Comparison of ENCODE assay signal across 14 mouse cellular contexts in genomic region chr7:132759926-132760325, GRCm38 (mm10). TPM values are rescaled to one million over a fixed set of nuclear protein-coding genes. Genes with fewer than 3 reads are reported as not detected.
A peak's percentile ranks its signal among the peaks of the same experiment; 100 is the strongest.
DNase-seq lines count a peak whose midpoint lies in the region; ATAC-seq and TF ChIP-seq lines count a peak whose summit lies in the region.
"Had no signal": no experiment of that assay in that cellular context is flagged by ENCODE, and none has a peak within 500 bp of the region (broad histone marks: within the 10 kb centered on the region; RNA-seq: fewer than 3 reads in every experiment).

No protein-coding gene starts in this region.

- intact Hi-C loops in gastrocnemius, adult 2 months (cut with DNase I) = no loop called here

- H3K27me3 ChIP-seq in hindbrain, embryonic 10.5 days (ENCODE audit: insufficient read depth, poor library complexity, severe bottlenecking) = no peaks in the 10 kb centered on the region
- H3K27me3 ChIP-seq in heart, embryonic 11.5 days (ENCODE audit: control insufficient read depth, insufficient read depth, low read length) = no peaks in the 10 kb centered on the region
- H3K27me3 ChIP-seq in intestine, embryonic 15.5 days (replicated peaks) = no peaks in the 10 kb centered on the region
- H3K27me3 ChIP-seq: megakaryocyte, embryonic 14.5 days had no signal

- peaks cover 5% of the 10 kb centered on the region for H3K36me3 ChIP-seq in ES-E14 (ENCODE audit: control insufficient read depth, insufficient read depth, low read length, poor library complexity, severe bottlenecking)
- H3K36me3 ChIP-seq in hindbrain, embryonic 10.5 days = peaks cover 65% of the 10 kb centered on the region
- H3K36me3 ChIP-seq in heart, embryonic 11.5 days (ENCODE audit: control insufficient read depth, insufficient read depth, low read length) = peaks cover 18% of the 10 kb centered on the region; the same call in 1 of the 2 replicates
- no peaks in the 10 kb centered on the region for H3K36me3 ChIP-seq in intestine, embryonic 15.5 days

- WGBS in hindbrain, embryonic 10.5 days = 79% methylated on average over 6 of the region's 6 CpGs
- WGBS in heart, embryonic 11.5 days (ENCODE audit: insufficient replicate concordance) = 89% methylated on average over 6 of the region's 6 CpGs
- WGBS in intestine, embryonic 15.5 days = 97% methylated on average over 6 of the region's 6 CpGs

- H3K4me2 ChIP-seq in heart, embryonic 11.5 days = no peak overlapping the region
- H3K4me2 ChIP-seq in intestine, embryonic 15.5 days (replicated peaks) = no peak overlapping the region
- H3K4me2 ChIP-seq: lung, embryonic 14.5 days had no signal

- in situ Hi-C loops in ES-E14 (cut with MboI; ENCODE audit: low sequenced_read_pairs in 2 of 2, unreplicated experiment in 2 of 2) = no loop called here

- no peak for TF ChIP-seq CTCF in gastrocnemius, adult 2 months (IDR thresholded peaks at IDR 0.05)

- H3K27ac ChIP-seq in gastrocnemius, adult 2 months = peak overlapping the region; percentile 88
- H3K27ac ChIP-seq in ES-E14 (ENCODE audit: insufficient read depth, low read depth, low read length, poor library complexity, severe bottlenecking) = no peak overlapping the region
- H3K27ac ChIP-seq in hindbrain, embryonic 10.5 days = peak overlapping the region; percentile 64
- no peak overlapping the region for H3K27ac ChIP-seq in heart, embryonic 11.5 days (ENCODE audit: low read depth, low read length)
- no peak overlapping the region for H3K27ac ChIP-seq in intestine, embryonic 15.5 days
- H3K27ac ChIP-seq: heart, embryonic 10.5 days; kidney, postnatal 0 days had no signal

- no peaks in the 10 kb centered on the region for H3K4me1 ChIP-seq in ES-E14 (ENCODE audit: control insufficient read depth in 2 of 2, insufficient read depth in 2 of 2, low read length in 2 of 2, poor library complexity in 1 of 2)
- H3K4me1 ChIP-seq in hindbrain, embryonic 10.5 days (replicated peaks) = peaks cover 14% of the 10 kb centered on the region
- H3K4me1 ChIP-seq in heart, embryonic 11.5 days (ENCODE audit: control insufficient read depth, insufficient read depth, low read length) = peaks cover 9% of the 10 kb centered on the region
- peaks cover 27% of the 10 kb centered on the region for H3K4me1 ChIP-seq in intestine, embryonic 15.5 days (replicated peaks)

- no peak overlapping the region for H3K4me3 ChIP-seq in gastrocnemius, adult 2 months
- H3K4me3 ChIP-seq in ES-E14 (ENCODE audit: insufficient read depth in 1 of 2, low read depth in 1 of 2, low read length in 2 of 2, poor library complexity in 1 of 2, severe bottlenecking in 1 of 2) = peak overlapping the region; percentile 35 to 36; a peak in 2 of 4 replicates
- no peak overlapping the region for H3K4me3 ChIP-seq in hindbrain, embryonic 10.5 days
- H3K4me3 ChIP-seq in heart, embryonic 11.5 days (ENCODE audit: low read depth, low read length) = no peak overlapping the region
- H3K4me3 ChIP-seq in intestine, embryonic 15.5 days (replicated peaks) = no peak overlapping the region
- H3K4me3 ChIP-seq: heart, embryonic 10.5 days; megakaryocyte, embryonic 14.5 days had no signal

- H3K9ac ChIP-seq in ES-E14 (ENCODE audit: insufficient read depth, low read depth, low read length, poor library complexity, severe bottlenecking) = no peak overlapping the region; the same call in 1 of the 2 replicates
- no peak overlapping the region for H3K9ac ChIP-seq in heart, embryonic 11.5 days (ENCODE audit: low read depth, low read length)
- H3K9ac ChIP-seq in intestine, embryonic 15.5 days = no peak overlapping the region
- H3K9ac ChIP-seq: lung, embryonic 14.5 days had no signal

- H3K9me3 ChIP-seq in ES-E14 (ENCODE audit: control insufficient read depth, insufficient read depth, low read depth, low read length) = no peaks in the 10 kb centered on the region
- no peaks in the 10 kb centered on the region for H3K9me3 ChIP-seq in hindbrain, embryonic 10.5 days
- H3K9me3 ChIP-seq in heart, embryonic 11.5 days (replicated peaks; ENCODE audit: control insufficient read depth, low read length) = no peaks in the 10 kb centered on the region
- H3K9me3 ChIP-seq in intestine, embryonic 15.5 days = no peaks in the 10 kb centered on the region
- H3K9me3 ChIP-seq: heart, embryonic 10.5 days; megakaryocyte, embryonic 14.5 days had no signal

- no peak for ATAC-seq in granulocyte monocyte progenitor cell, adult 5-6 weeks (replicated peaks; ENCODE audit: poor library complexity, severe bottlenecking)
- ATAC-seq in heart, embryonic 11.5 days (replicated peaks; ENCODE audit: insufficient number of reproducible peaks, low FRiP score, low TSS enrichment) = no peak
- no peak for ATAC-seq in intestine, embryonic 15.5 days
- ATAC-seq: activated CD4-positive, CD25-positive, alpha-beta regulatory T cell, adult 4 months had no signal

- DNase-seq in gastrocnemius, adult 2 months = no peak
- no peak for DNase-seq in gastrocnemius, postnatal 10 days
- DNase-seq in ES-E14 (ENCODE audit: low read depth, low spot score) = no peak
- peak; percentile 80 to 86 for DNase-seq in cerebellum, postnatal 10 days
- DNase-seq in hindbrain, embryonic 10.5 days (ENCODE audit: low spot score) = no peak
- DNase-seq: layer of hippocampus, postnatal 36 days; lung, embryonic 14.5 days had no signal

TF ChIP-seq in ES-E14, 5 proteins besides CTCF, POLR2A, EP300 and RAD21:
- TF ChIP-seq MAFK (IDR thresholded peaks at IDR 0.05; ENCODE audit: insufficient read depth, low read depth, low read length) (no peak), CHD2 (IDR thresholded peaks at IDR 0.05; ENCODE audit: low read depth, low read length) (no peak), ZNF384 (IDR thresholded peaks at IDR 0.05; ENCODE audit: low read depth, low read length) (no peak), ZC3H11A (IDR thresholded peaks at IDR 0.05; ENCODE audit: borderline replicate concordance, low read depth, low read length) (no peak), HCFC1 (IDR thresholded peaks at IDR 0.05; ENCODE audit: borderline replicate concordance, insufficient read depth, low read length) (no peak)

RNA-seq across cellular contexts. Expression of gene Fam53b, which starts 53.8 kb away (rescaled TPM):
- total RNA-seq in gastrocnemius, adult 2 months (2021) = 10 to 100 TPM; 15.3 to 27.4 TPM
- 10 to 100 TPM; 34.5 to 43.6 TPM for total RNA-seq in gastrocnemius, postnatal 10 days (2021)
- 8.6 and 8.8 TPM in 2 replicates for total RNA-seq in ES-E14 (2012; rRNA removed)
- polyA plus RNA-seq in hindbrain, embryonic 10.5 days (2016; fragmentation: Nextera tagmentation; extraction: Ambion mirVana) = 25.5 and 27.7 TPM in 2 replicates
- 20.1 and 27.7 TPM in 2 replicates for total RNA-seq in granulocyte monocyte progenitor cell, adult 5-6 weeks (2014; fragmentation: Nextera tagmentation)
- 11.1 and 12.5 TPM in 2 replicates for total RNA-seq in granulocyte monocyte progenitor cell, adult 5-6 weeks (2017)
- polyA plus RNA-seq in heart, embryonic 11.5 days (2014; fragmentation: Nextera tagmentation; extraction: Ambion mirVana) = 11.9 and 14.5 TPM in 2 replicates
- 17.9 and 19.1 TPM in 2 replicates for polyA plus RNA-seq in intestine, embryonic 15.5 days (2015; fragmentation: Nextera tagmentation; extraction: Ambion mirVana)

Comparison
In these comparisons a context has a peak if more than half of its experiments do, and no peak if none do; other contexts are left out.
1. DNase-seq: peak in cerebellum, postnatal 10 days (2 of 2); none in gastrocnemius, adult 2 months (single experiment), gastrocnemius, postnatal 10 days (single experiment), ES-E14 (single experiment) and hindbrain, embryonic 10.5 days (single experiment).
2. H3K27ac ChIP-seq: peak in gastrocnemius, adult 2 months (single experiment) and hindbrain, embryonic 10.5 days (single experiment); none in ES-E14 (single experiment), heart, embryonic 11.5 days (single experiment) and intestine, embryonic 15.5 days (single experiment).
3. H3K4me3 ChIP-seq: peak in ES-E14 (2 of 2); none in gastrocnemius, adult 2 months (single experiment), hindbrain, embryonic 10.5 days (single experiment), heart, embryonic 11.5 days (single experiment) and intestine, embryonic 15.5 days (single experiment).